Mouse (Mus musculus): ENCODE measurements at regions not wholly inside any gene's neighbourhood (a gene's known extent, or its start where the extent isn't known, plus 50 kb on each side); places are given as distances from the start of the nearest gene placed in this dataset.
A peak's percentile ranks its signal among the peaks of the same experiment; 100 is the strongest.

DNA sequence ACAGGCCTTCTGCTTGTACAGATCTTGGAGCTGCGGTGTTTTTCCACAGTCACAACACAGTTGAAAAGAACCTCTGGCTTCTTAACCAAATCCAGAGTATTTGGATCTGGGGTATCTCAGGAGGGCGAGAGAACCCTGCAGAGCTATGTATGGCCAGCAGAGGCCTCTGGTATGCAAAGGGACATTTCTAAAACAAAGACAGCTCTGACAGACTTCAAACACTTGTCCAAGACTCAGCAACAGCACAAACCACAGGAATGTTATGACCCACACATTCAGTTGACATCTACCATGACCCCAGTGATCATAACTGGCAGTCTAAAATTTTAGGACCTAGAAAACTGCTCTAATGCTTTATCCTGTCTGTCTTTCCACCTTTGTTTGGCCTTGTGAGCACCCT lies 328.5 kb upstream of the Slc30a5 start:
- DNase-seq (ENCODE audit: extremely low spot score in 1 of 2, low spot score in 1 of 2), result no peak

DNA sequence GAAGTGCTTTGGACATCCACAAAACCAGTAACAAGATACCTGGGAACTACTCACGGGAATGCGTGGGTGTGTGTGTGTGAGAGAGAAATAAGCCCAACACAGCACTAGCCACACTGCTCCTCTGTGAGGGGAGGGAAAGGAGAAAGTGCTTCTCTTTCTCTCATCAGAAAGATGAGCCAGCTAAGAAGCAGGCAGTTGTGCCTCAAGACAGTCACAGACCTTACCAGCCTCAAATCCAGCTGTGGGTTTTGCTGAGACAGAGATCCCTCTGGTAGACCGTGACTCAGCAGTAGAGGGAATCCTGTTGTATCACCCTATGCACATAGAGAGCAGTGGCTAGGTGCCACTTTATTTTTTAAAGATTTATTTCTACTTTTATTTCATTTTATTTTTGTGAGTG lies 326.7 kb upstream of the Slc30a5 start:
- DNase-seq (ENCODE audit: extremely low spot score in 1 of 2, low spot score in 1 of 2), result no peak

- no peak for DNase-seq (ENCODE audit: extremely low spot score in 1 of 2, low spot score in 1 of 2)
These were observed 320.5 kb upstream of the Slc30a5 start for GRCm38 (mm10) chr13:101153760-101154159.

GRCm38 (mm10) chr13:101142761-101143160 lies 309.5 kb upstream of the Slc30a5 start:
- no peak for DNase-seq (ENCODE audit: extremely low spot score in 1 of 2, low spot score in 1 of 2)

GRCm38 (mm10) chr13:101142104-101142735 lies 309.0 kb upstream of the Slc30a5 start:
- no peak for DNase-seq (ENCODE audit: extremely low spot score in 1 of 2, low spot score in 1 of 2)

DNA sequence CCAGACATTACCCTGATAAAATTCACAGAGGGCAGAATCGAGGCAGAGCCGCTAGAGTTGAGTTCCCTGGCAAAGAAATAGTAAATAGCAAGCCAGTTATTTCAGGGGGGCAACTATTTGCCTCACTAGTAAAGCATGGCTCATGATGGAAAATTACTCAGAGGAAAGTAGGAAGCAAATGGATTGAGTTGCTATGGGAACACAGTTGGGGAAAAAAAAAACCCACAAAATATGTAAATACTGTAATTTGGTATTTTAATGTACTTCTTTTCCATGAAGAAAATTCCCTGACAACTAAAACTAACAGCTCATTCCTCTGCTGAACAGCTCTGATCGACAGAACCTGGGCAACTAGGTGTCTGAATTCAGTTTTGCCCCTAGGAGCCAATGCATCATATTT lies 296.2 kb upstream of the Slc30a5 start:
- no peak for DNase-seq (ENCODE audit: extremely low spot score in 1 of 2, low spot score in 1 of 2)

DNA sequence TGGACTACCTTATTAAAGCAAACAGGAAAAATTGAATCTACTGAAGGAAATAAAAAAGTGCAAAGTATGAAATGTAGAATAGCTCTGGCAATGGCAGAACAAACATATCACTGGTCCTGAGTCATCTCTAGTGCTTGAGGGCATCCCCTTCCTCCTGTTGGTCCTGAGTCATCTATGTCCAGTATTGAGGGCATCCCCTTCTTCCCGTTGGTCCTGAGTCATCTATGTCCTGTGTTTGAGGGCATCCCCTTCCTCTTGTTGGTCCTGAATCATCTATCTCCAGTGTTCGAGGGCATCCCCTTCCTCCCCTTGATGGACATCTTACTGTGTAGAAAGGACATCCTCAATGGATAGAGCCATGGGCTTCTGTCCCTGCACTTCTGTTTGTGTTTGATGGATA lies 294.6 kb upstream of the Slc30a5 start:
- no peak for DNase-seq (ENCODE audit: extremely low spot score in 1 of 2, low spot score in 1 of 2)

GRCm38 (mm10) chr13:101127262-101127661 lies 294.0 kb upstream of the Slc30a5 start:
- no peak for DNase-seq (ENCODE audit: extremely low spot score in 1 of 2, low spot score in 1 of 2)

DNA sequence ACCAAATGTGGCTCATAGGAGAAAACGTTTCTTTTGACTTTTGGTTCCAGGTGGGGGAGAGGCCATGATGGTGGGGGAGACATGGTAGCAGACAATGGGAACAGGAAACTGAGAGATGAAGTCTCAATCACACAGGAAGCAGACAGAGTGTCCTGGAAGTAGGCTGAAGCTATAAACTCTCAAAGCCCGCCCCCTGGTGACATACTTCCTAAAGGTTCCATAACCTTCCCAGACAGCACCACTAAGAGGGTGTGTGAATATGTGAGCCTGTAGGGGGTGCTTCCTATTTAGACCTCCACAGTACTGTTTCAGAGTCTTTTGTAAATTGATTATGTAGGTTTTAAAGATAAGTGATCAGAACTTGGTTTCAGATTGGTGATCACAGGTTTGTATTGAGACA lies 284.1 kb upstream of the Slc30a5 start:
- no peak for DNase-seq (ENCODE audit: extremely low spot score in 1 of 2, low spot score in 1 of 2)

DNA sequence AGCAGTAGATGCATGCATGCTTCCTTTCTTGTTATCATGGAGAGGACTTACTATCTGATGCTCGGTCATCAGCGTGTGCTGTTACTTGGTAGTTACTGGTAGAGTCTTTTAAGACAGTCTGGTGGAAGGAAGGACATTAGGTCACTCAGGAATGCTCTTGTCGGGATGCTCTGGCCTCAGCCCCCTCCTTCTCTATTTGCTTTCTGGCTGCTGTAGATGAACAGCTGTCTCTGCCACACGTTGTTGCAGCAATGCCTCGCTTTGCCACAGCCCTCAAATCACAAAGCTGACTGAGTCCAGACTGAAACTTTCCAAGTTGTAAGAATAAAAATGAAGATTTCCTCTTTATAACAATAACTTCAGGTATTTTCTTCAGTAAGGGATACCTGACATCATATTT lies 282.1 kb upstream of the Slc30a5 start:
- no peak for DNase-seq (ENCODE audit: extremely low spot score in 1 of 2, low spot score in 1 of 2)

DNA sequence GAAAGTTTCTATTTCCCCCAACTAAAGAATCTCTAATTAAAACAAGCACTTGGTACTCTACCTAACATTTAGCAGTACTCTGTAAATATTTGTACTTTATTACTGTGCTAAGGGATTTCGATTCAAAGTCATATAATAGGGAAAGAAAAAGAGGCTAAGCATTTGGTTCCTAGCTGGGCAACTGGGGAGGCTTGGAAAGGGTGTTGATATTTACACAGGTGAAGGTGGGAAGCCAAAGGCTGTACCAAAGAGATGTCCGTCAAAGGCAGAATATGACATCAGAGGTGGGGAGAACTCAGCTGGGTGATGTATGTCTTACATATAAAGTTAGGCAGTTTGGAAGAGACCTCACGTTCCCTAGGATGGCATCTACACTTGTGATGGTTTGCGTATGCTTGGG lies 278.9 kb upstream of the Slc30a5 start:
- no peak for DNase-seq (ENCODE audit: extremely low spot score in 1 of 2, low spot score in 1 of 2)

- DNase-seq (ENCODE audit: extremely low spot score in 1 of 2, low spot score in 1 of 2), result no peak
These were observed 278.5 kb upstream of the Slc30a5 start for GRCm38 (mm10) chr13:101111773-101112172.

- DNase-seq (ENCODE audit: extremely low spot score in 1 of 2, low spot score in 1 of 2), result no peak
These were observed 267.4 kb upstream of the Slc30a5 start for GRCm38 (mm10) chr13:101100621-101101020.

- DNase-seq (ENCODE audit: extremely low spot score in 1 of 2, low spot score in 1 of 2), result no peak
These were observed 263.6 kb upstream of the Slc30a5 start for GRCm38 (mm10) chr13:101096856-101097255.

DNA sequence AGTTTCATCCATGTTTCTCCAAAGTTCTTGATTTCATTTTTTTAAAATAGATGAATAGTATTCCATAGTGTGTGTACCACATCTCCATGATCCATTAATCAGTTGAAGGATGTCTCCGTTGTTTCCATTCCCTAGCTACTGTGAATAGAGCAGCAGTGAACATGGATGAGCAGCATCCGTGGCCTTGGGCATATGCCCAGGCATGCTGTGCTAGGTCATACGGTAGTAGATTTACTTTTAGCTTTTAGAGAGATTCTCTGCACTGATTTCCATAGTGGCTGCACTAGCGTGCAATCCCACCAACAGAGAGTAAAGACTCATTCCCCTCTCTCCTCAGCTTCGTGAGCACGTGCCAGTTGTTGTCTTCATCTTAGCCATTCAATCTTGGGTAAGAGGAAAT lies 263.0 kb upstream of the Slc30a5 start:
- DNase-seq (ENCODE audit: extremely low spot score in 1 of 2, low spot score in 1 of 2), result no peak

DNA sequence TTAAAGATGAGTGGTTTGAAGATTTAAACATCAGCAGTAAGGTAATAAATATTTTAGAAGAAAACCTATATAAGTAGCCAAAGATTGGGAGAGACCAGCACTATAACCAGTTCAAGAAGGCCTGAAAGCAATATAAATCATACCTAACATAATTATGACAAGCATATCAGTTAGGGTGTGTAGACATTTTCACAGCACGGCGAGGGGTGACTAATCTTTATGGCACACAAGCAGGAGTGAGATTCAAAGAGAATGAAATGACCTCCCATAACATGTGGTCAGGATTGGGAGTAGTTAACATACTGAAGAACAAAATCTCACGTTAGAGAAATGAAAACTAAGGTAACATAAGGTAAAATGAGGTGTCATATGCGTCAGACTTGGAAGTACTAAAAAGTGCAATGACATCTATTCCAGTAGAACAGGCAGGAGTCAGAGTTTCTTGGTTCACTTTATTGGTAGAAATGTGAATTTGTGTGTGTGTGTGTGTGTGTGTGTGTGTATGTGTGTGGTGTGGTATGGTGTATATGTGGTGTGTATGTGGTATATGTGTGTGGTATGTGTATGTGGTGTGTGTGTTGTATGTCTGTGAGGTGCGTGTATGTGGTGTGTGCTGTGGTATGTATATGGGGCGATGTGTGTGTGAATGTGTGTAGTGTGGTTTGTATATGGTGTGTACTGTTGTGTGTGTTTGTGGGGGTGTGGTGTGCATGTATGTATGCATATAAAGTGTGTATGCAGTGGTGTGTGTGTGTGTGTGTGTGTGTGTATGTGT lies 262.0 kb upstream of the Slc30a5 start:
- DNase-seq (ENCODE audit: extremely low spot score in 1 of 2, low spot score in 1 of 2), result no peak

DNA sequence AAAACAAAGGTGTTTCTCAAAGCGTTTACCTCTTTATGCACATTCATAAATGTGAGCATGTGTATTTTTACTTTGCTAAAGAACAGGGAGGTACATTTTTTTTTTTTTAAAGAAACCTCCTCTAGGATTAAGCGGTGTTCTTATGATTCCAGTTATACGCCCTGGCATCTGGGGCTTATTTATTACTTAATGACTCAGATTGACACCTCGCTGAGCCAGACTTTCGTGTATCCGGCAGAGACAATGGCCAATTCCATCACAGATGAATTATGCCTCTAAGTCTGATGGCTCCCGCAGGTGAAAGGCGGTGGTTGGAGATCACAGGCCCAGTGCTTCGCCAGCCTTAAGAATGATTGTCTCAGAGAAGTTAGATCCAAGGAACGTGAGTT lies 259.5 kb upstream of the Slc30a5 start:
- DNase-seq (ENCODE audit: extremely low spot score in 1 of 2, low spot score in 1 of 2), result no peak

DNA sequence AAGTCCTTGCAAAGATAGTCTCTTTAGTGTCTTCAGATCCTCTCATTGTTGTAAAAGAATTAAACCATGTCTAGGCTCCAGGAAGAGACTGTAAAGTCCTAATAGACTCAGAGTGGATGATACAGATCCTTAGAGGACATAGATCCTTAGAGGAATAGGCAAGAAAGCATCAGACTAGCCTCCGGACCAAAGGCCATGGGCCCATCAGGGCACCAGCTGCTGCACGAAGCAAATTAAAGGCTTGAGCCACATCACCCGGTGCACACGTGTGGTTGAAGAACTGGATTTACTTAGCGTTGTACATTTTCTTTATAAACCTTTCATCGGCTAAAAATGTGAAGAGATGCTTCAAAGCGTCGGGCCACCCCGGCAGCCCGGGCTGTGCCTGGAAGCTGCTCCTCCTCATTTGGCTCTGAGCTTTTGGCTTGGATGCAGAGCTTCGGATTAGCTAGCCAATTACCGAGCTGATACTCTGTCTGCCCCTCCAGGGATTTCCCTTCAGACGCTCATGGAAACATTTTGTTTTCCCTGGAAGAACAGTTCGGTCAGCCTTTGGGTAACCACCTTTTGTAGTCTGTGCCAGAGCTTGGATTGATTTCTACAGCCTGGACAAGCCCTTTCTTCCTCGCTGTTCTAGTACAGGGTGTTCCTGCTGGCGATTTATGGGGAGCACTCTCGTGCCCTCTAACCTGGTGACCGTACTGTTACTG lies 259.0 kb upstream of the Slc30a5 start:
- DNase-seq (ENCODE audit: extremely low spot score in 1 of 2, low spot score in 1 of 2), result peak in 1 of 2 experiments; percentile 28

DNA sequence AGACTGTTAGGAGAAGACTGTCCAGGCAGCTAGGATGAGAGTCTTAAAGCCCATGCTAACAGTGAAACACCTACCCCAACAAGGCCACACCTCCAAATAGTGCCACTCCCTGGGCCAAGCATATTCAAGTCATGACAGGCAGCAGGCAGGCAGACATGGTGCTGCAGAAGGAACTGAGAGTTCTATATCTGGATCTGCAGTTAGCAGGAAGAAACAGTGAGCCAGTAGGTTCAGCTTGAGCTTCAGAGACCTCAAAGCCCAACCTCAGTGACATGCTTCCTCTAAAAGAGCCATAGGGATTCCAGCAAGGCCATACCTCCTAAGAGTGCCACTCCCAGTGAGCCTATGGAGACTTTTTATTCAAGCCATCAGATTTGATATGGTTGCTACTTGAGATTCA lies 252.0 kb upstream of the Slc30a5 start:
- no peak for DNase-seq (ENCODE audit: extremely low spot score in 1 of 2, low spot score in 1 of 2)

- no peak for DNase-seq (ENCODE audit: extremely low spot score in 1 of 2, low spot score in 1 of 2)
These were observed 251.0 kb upstream of the Slc30a5 start for GRCm38 (mm10) chr13:101084193-101084592.

DNA sequence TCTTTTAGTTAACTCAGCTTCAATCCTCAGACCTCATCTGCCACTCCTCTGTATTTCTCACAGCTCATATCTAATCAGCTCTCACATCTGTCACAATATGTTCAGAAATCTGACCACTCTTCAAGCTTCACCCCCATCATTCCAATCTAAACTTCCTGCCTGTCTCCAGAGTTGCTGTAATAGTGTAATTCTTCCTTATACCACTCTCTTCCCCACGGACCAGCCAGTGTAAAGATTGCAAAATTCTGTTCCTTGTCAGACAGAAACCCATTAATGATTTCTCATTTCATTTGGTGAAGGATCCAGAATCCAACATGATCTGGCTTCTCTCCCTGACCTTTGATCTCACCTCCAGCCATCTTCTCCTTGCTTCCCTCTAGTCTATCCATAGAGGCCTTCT lies 250.2 kb upstream of the Slc30a5 start:
- no peak for DNase-seq (ENCODE audit: extremely low spot score in 1 of 2, low spot score in 1 of 2)

DNA sequence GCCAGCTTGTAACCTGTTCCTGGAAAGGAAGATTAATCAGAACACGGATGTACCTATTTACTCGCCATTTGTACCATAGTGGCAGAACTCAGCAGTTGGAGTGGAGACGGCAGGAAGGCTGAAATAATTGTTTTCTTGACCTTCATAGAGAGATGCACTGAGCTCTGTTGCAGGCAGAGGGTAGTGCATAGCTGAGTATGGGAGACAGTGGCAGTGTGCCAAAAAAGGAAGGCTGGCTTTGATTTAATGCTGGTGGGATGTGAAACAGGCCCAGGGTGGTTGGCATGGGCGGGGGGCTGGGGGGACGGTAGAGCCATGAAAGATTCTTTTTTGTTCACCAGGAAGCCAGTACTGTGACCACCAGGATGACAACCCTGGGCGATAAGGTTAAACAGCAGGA lies 235.3 kb upstream of the Slc30a5 start:
- no peak for DNase-seq (ENCODE audit: extremely low spot score in 1 of 2, low spot score in 1 of 2)
